Mouse (Mus musculus) liver, adult 2 months (tissue): ENCODE results near the gene Appl1. TPM values are rescaled to one million over a fixed set of nuclear protein-coding genes. Genes with fewer than 3 reads are reported as not detected.

ENCODE experiments used
- DNase-seq: peaks from one replicate; pipeline ENCODE4 v3.0.0-alpha.2; 2011; ENCODE audit warnings: low read depth, low spot score; ENCODE audit errors: extremely low read depth
- H3K27ac ChIP-seq: fragments of 200-500 bp; replicated peaks from 2 replicates; pipeline ENCODE4 v1.5.1; 2012; ENCODE audit warnings: low read depth, mild to moderate bottlenecking, control low read depth, inconsistent platforms, low read length; ENCODE audit not compliant: insufficient read depth
- H3K27me3 ChIP-seq: fragments of 200-500 bp; 2 replicates; pipeline ENCODE4 v1.6.1; 2012; ENCODE audit warnings: mild to moderate bottlenecking, moderate library complexity, low read length, inconsistent platforms; ENCODE audit not compliant: control insufficient read depth, insufficient read depth
- H3K36me3 ChIP-seq: fragments of 200-500 bp; 2 replicates; pipeline ENCODE4 v1.6.1; 2012; ENCODE audit warnings: low read length, inconsistent platforms; ENCODE audit not compliant: control insufficient read depth, insufficient read depth
- H3K4me1 ChIP-seq: fragments of 200-500 bp; 2 replicates; pipeline ENCODE4 v1.6.1; 2011; ENCODE audit warnings: low read length; ENCODE audit not compliant: control insufficient read depth, insufficient read depth
- H3K4me3 ChIP-seq: fragments of 200-500 bp; 2 replicates; pipeline ENCODE4 v1.5.1; 2011; ENCODE audit warnings: low read depth, mild to moderate bottlenecking, control low read depth, low read length, moderate library complexity; ENCODE audit not compliant: insufficient read depth
- H3K79me2 ChIP-seq: fragments of 200-500 bp; 2 replicates; pipeline ENCODE4 v1.6.1; 2012; ENCODE audit warnings: inconsistent platforms, mild to moderate bottlenecking, low read length, moderate library complexity; ENCODE audit not compliant: control insufficient read depth, insufficient read depth
- H3K9ac ChIP-seq: fragments of 200-500 bp; 2 replicates; pipeline ENCODE4 v1.6.1; 2012; ENCODE audit warnings: low read depth, mild to moderate bottlenecking, control low read depth, inconsistent platforms, low read length
- CTCF ChIP-seq: fragments of 200-500 bp; IDR thresholded peaks from 2 replicates; pipeline ENCODE4 v1.5.1; 2011; ENCODE audit warnings: low read depth, low read length, control low read depth
- POLR2A ChIP-seq: fragments of 200-500 bp; IDR thresholded peaks from 2 replicates; pipeline ENCODE4 v1.6.1; 2011; ENCODE audit warnings: low read length, control low read depth; ENCODE audit not compliant: insufficient read depth; ENCODE audit errors: extremely low read depth
- WGBS: fragments of 180-500 bp; shearing (Covaris S2); methylation state at CpG from one replicate; pipeline ENCODE4 v1.1.7; 2018; 5-methylcytosine and 5-hydroxymethylcytosine counted together
- polyA plus RNA-seq: library from polyadenylated mRNA; depleted of rRNA; stranded (reverse); fragments of >200 nt; gene quantifications from 2 replicates; pipeline ENCODE4 v1.2.3, GENCODE M21; 2012
- total RNA-seq: library from RNA; depleted of rRNA; stranded (reverse); fragments of >200 nt; gene quantifications from 2 replicates; pipeline ENCODE4 v1.2.3, GENCODE M21; 2014

Appl1 gene
- total and polyA plus RNA-seq, 2 experiments = 1.5 to 9.7 TPM

- 88% methylated on average over 7 of the region's 7 CpGs for WGBS
- Histone ChIP-seq H3K27ac (no peak overlapping the region), H3K79me2 (no peaks in the 10 kb centered on the region), H3K36me3 (no peaks in the 10 kb centered on the region), H3K27me3 (no peaks in the 10 kb centered on the region; the same call in 1 of the 2 replicates), H3K9ac (no peak overlapping the region), H3K4me1 (peaks cover under 1% of the 10 kb centered on the region; the same call in 1 of the 2 replicates), H3K4me3 (no peak overlapping the region)
- no peak for DNase-seq
- TF ChIP-seq POLR2A (no peak), CTCF (no peak)
Observed at GRCm38 (mm10) chr14:26976212-26976611, 5.2 kb upstream of the Appl1 start.

GRCm38 (mm10) chr14:26975490-26975889 lies 4.5 kb upstream of the Appl1 start:
- no peak overlapping the region for H3K27ac ChIP-seq
- no peak for DNase-seq

GRCm38 (mm10) chr14:26973089-26973488 lies 2.1 kb upstream of the Appl1 start:
- Histone ChIP-seq H3K4me3 (no peak overlapping the region), H3K36me3 (no peaks in the 10 kb centered on the region), H3K79me2 (peaks cover 2% of the 10 kb centered on the region; the same call in 1 of the 2 replicates), H3K9ac (no peak overlapping the region), H3K27me3 (no peaks in the 10 kb centered on the region), H3K27ac (no peak overlapping the region), H3K4me1 (peaks cover 2% of the 10 kb centered on the region; the same call in 1 of the 2 replicates)
- no peak for DNase-seq
- 91% methylated on average over 2 of the region's 2 CpGs for WGBS
- TF ChIP-seq POLR2A (no peak), CTCF (no peak)

More at GRCm38 (mm10) chr14:26975490-26975889, 4.5 kb upstream of the Appl1 start:
- Histone ChIP-seq H3K79me2 (no peaks in the 10 kb centered on the region), H3K4me1 (peaks cover 2% of the 10 kb centered on the region; the same call in 1 of the 2 replicates), H3K36me3 (no peaks in the 10 kb centered on the region), H3K4me3 (no peak overlapping the region), H3K9ac (no peak overlapping the region), H3K27me3 (no peaks in the 10 kb centered on the region)
- TF ChIP-seq POLR2A (no peak), CTCF (no peak)
- 89% methylated on average over 3 of the region's 3 CpGs for WGBS

GRCm38 (mm10) chr14:26970439-26970932 lies 546 bp downstream of the Appl1 start:
- peak; percentile 96 for TF ChIP-seq POLR2A
- TF ChIP-seq CTCF = no peak
- under 1% methylated on average over 53 of the region's 53 CpGs for WGBS
- Histone ChIP-seq H3K4me1 (peaks cover 6% of the 10 kb centered on the region), H3K27ac (peak overlapping the region; percentile 77), H3K27me3 (no peaks in the 10 kb centered on the region), H3K36me3 (no peaks in the 10 kb centered on the region), H3K79me2 (peaks cover 11% of the 10 kb centered on the region; the same call in 1 of the 2 replicates), H3K4me3 (peak overlapping the region; percentile 97), H3K9ac (peak overlapping the region; percentile 89)
- peak; percentile 72 for DNase-seq

- peak; percentile 37 for DNase-seq
- no peaks in the 10 kb centered on the region for H3K27me3 ChIP-seq
- H3K36me3 ChIP-seq = no peaks in the 10 kb centered on the region
- peak overlapping the region; percentile 20; the same call in 1 of the 2 replicates for H3K27ac ChIP-seq
- under 1% methylated on average over 62 of the region's 62 CpGs for WGBS
- TF ChIP-seq CTCF (peak; percentile 14; the same call in 1 of the 2 replicates), POLR2A (0 out of 2 replicates have a peak, but pooled peaks have one; percentile 35)
- H3K4me3 ChIP-seq = peak overlapping the region; percentile 68
- H3K79me2 ChIP-seq = peaks cover 11% of the 10 kb centered on the region; the same call in 1 of the 2 replicates
- peaks cover 6% of the 10 kb centered on the region for H3K4me1 ChIP-seq
- H3K9ac ChIP-seq = peak overlapping the region; percentile 68
Observed at GRCm38 (mm10) chr14:26969856-26970407, 1.1 kb downstream of the Appl1 start.

- H3K4me1 ChIP-seq = peaks cover 6% of the 10 kb centered on the region
- peak; percentile 6 for DNase-seq
- 13% methylated on average over 3 of the region's 3 CpGs for WGBS
- peaks cover 11% of the 10 kb centered on the region; the same call in 1 of the 2 replicates for H3K79me2 ChIP-seq
- H3K9ac ChIP-seq = no peak overlapping the region
- peak overlapping the region; percentile 68; the same call in 1 of the 2 replicates for H3K4me3 ChIP-seq
- no peak overlapping the region for H3K27ac ChIP-seq
- no peak for TF ChIP-seq CTCF
- no peak for TF ChIP-seq POLR2A
- H3K27me3 ChIP-seq = no peaks in the 10 kb centered on the region
- no peaks in the 10 kb centered on the region for H3K36me3 ChIP-seq
Observed at GRCm38 (mm10) chr14:26969164-26969563, 1.9 kb downstream of the Appl1 start.
